Mouse (Mus musculus) heart, adult 2 months (tissue): ENCODE results near the gene Cnnm2.

Source experiments
- CTCF ChIP-seq: fragments of 200-600 bp; IDR thresholded peaks from 2 replicates; pipeline ENCODE4 v1.8.1; 2022; ENCODE audit warnings: antibody characterized with exemption, mild to moderate bottlenecking, moderate library complexity
- POLR2A ChIP-seq: fragments of 200-500 bp; IDR thresholded peaks from 2 replicates; pipeline ENCODE4 v1.6.1; 2011; ENCODE audit warnings: mild to moderate bottlenecking, low read depth, low read length, control low read depth; ENCODE audit not compliant: insufficient read depth

GRCm38 (mm10) chr19:46777928-46778680, 16.7 kb downstream of the Cnnm2 start:
- TF ChIP-seq CTCF (no peak), POLR2A (no peak)
